Mouse (Mus musculus): ENCODE results near the gene Rbl1.

GRCm38 (mm10) chr2:157121766-157122165 lies 82.6 kb downstream of the Rbl1 start:
- no peak for TF ChIP-seq CTCF (IDR thresholded peaks at IDR 0.05; ENCODE audit: low read depth, low read length)
- no peak for TF ChIP-seq POLR2AphosphoS5 (IDR thresholded peaks at IDR 0.05; ENCODE audit: insufficient replicate concordance, low read depth, low read length)
